Mouse (Mus musculus) embryonic fibroblast, embryonic 13.5 days (primary cell): ENCODE results near the gene Dnpep.

Source experiments
- CTCF ChIP-seq: IDR thresholded peaks from 2 replicates; pipeline ENCODE4 v1.5.1; 2011; ENCODE audit warnings: mild to moderate bottlenecking, control low read depth, low read length, moderate library complexity, borderline replicate concordance; ENCODE audit not compliant: insufficient read depth
- POLR2A ChIP-seq: IDR thresholded peaks from 2 replicates; pipeline ENCODE4 v1.6.1; 2011; ENCODE audit warnings: low read depth, mild to moderate bottlenecking, control low read depth, low read length, moderate library complexity

- TF ChIP-seq CTCF (no peak), POLR2A (no peak)
Observed at GRCm38 (mm10) chr1:75365510-75366137, 47.8 kb upstream of the Dnpep start.
